Mouse (Mus musculus) adrenal gland, adult 8-10 months (tissue): Measurements from ENCODE around the gene Duox2. TPM values are rescaled to one million over a fixed set of nuclear protein-coding genes. Genes with fewer than 3 reads are reported as not detected.
"Not testable (repeated sequence)": the region's sequence is repeated elsewhere in the genome, so short reads cannot be mapped to it uniquely, and the experiment has no call there.

Experiments used
- DNase-seq: peaks from one replicate; pipeline ENCODE4 v3.0.0; 2022
- total RNA-seq, 4 experiments: library from RNA; stranded (reverse); gene quantifications; 2 replicates each; pipeline ENCODE4 v1.2.4; 2022

The Duox2 gene
- total RNA-seq: not detected

GRCm38 (mm10) chr2:122298096-122298499 lies at the start of gene Duox2:
Gene Duox2 (minus strand): TSS chr2:122298449.
- no peak for DNase-seq

- DNase-seq: no peak
Observed at GRCm38 (mm10) chr2:122347257-122347656, 49.0 kb upstream of the Duox2 start.

- not testable (repeated sequence) for DNase-seq
Observed at GRCm38 (mm10) chr2:122346164-122346563, 47.9 kb upstream of the Duox2 start.

GRCm38 (mm10) chr2:122345106-122345893 lies 47.1 kb upstream of the Duox2 start:
- no peak for DNase-seq

- no peak for DNase-seq
Observed at GRCm38 (mm10) chr2:122337291-122337690, 39.0 kb upstream of the Duox2 start.

GRCm38 (mm10) chr2:122334170-122334569 lies 35.9 kb upstream of the Duox2 start:
- DNase-seq: no peak

GRCm38 (mm10) chr2:122332222-122332621 lies 34.0 kb upstream of the Duox2 start:
- DNase-seq: no peak

GRCm38 (mm10) chr2:122330317-122330716 lies 32.1 kb upstream of the Duox2 start:
- DNase-seq: not testable (repeated sequence)

GRCm38 (mm10) chr2:122327986-122328385 lies 29.7 kb upstream of the Duox2 start:
- DNase-seq: no peak

GRCm38 (mm10) chr2:122325361-122325760 lies 27.1 kb upstream of the Duox2 start:
- DNase-seq: no peak

GRCm38 (mm10) chr2:122324586-122324985 lies 26.3 kb upstream of the Duox2 start:
- no peak for DNase-seq

GRCm38 (mm10) chr2:122323960-122324359 lies 25.7 kb upstream of the Duox2 start:
- DNase-seq: no peak

- no peak for DNase-seq
Observed at GRCm38 (mm10) chr2:122317384-122317783, 19.1 kb upstream of the Duox2 start.

- no peak for DNase-seq
Observed at GRCm38 (mm10) chr2:122315372-122315771, 17.1 kb upstream of the Duox2 start, which contains the start of gene Duox1. Gene Duox1 (plus strand): TSS chr2:122315672.

- no peak for DNase-seq
Observed at GRCm38 (mm10) chr2:122313536-122313935, 15.3 kb upstream of the Duox2 start, which contains the start of gene Duoxa1. Gene Duoxa1 (minus strand): TSS chr2:122313730.

GRCm38 (mm10) chr2:122312722-122313417 lies 14.6 kb upstream of the Duox2 start:
- no peak for DNase-seq

GRCm38 (mm10) chr2:122311561-122311960 lies 13.3 kb upstream of the Duox2 start:
- DNase-seq: no peak

- DNase-seq: no peak
Observed at GRCm38 (mm10) chr2:122309647-122310046, 11.4 kb upstream of the Duox2 start.

GRCm38 (mm10) chr2:122306184-122306583 lies 7.9 kb upstream of the Duox2 start:
- DNase-seq: no peak

- DNase-seq: no peak
Observed at GRCm38 (mm10) chr2:122305097-122305892, 7.0 kb upstream of the Duox2 start.

GRCm38 (mm10) chr2:122304544-122304943 lies 6.3 kb upstream of the Duox2 start:
- no peak for DNase-seq

- peak; percentile 21 for DNase-seq
Observed at GRCm38 (mm10) chr2:122302574-122303241, 4.5 kb upstream of the Duox2 start.
